Mouse (Mus musculus): Measurements from ENCODE around the gene Acaa1b. TPM values are rescaled to one million over a fixed set of nuclear protein-coding genes. Genes with fewer than 3 reads are reported as not detected.

Gene Acaa1b
- 1.8 and 2.7 TPM in 2 replicates for polyA plus RNA-seq (2012; rRNA removed)
- polyA plus RNA-seq (2014; fragmentation: Nextera tagmentation; extraction: Ambion mirVana) = 1.2 and 1.7 TPM in 2 replicates

GRCm38 (mm10) chr9:119156278-119157201 lies at the start of gene Acaa1b:
Gene Acaa1b (minus strand): TSS chr9:119157093.
- peak within 1 kb of the TSS; percentile 45 for H3K4me3 ChIP-seq (replicated peaks; ENCODE audit: low read length)
- H3K27me3 ChIP-seq (ENCODE audit: control insufficient read depth, insufficient read depth, low read length) = no peaks in the 10 kb centered on the region; the same call in 1 of the 2 replicates
- no peaks in the 10 kb centered on the region for H3K36me3 ChIP-seq (ENCODE audit: control insufficient read depth, insufficient read depth, low read length)
- peak; percentile 81 for DNase-seq (ENCODE audit: low spot score)
- 5% methylated on average over 59 of the region's 65 CpGs for WGBS
- H3K9me3 ChIP-seq (ENCODE audit: control insufficient read depth, low read length) = no peaks in the 10 kb centered on the region
- H3K27ac ChIP-seq (replicated peaks; ENCODE audit: low read depth, low read length) = no peak within 1 kb of the TSS
- peak within 1 kb of the TSS; percentile 38; the same call in 1 of the 2 replicates for H3K9ac ChIP-seq (ENCODE audit: low read depth, low read length, severe bottlenecking)
- no peaks in the 10 kb centered on the region; the same call in 1 of the 2 replicates for H3K4me1 ChIP-seq (ENCODE audit: control insufficient read depth, insufficient read depth, low read length)
- H3K4me2 ChIP-seq (replicated peaks; ENCODE audit: low read depth, low read length, severe bottlenecking) = peak within 1 kb of the TSS; percentile 58
- TF ChIP-seq POLR2A (IDR thresholded peaks at IDR 0.05; ENCODE audit: borderline replicate concordance, extremely low read depth, insufficient read depth, insufficient read length) = no peak
- peak; percentile 87 for ATAC-seq (ENCODE audit: low FRiP score, low read depth)

GRCm38 (mm10) chr9:119206666-119207065 lies 49.8 kb upstream of the Acaa1b start:
- no peak for DNase-seq (ENCODE audit: low spot score)
- WGBS = 71% methylated on average over 2 of the region's 2 CpGs

GRCm38 (mm10) chr9:119205756-119206155 lies 48.9 kb upstream of the Acaa1b start:
- ATAC-seq (ENCODE audit: low FRiP score, low read depth) (no peak), DNase-seq (ENCODE audit: low spot score) (no peak)
- Histone ChIP-seq H3K27ac (replicated peaks; ENCODE audit: low read depth, low read length) (no peak overlapping the region), H3K9ac (ENCODE audit: low read depth, low read length, severe bottlenecking) (no peak overlapping the region), H3K4me3 (replicated peaks; ENCODE audit: low read length) (no peak overlapping the region), H3K27me3 (ENCODE audit: control insufficient read depth, insufficient read depth, low read length) (no peaks in the 10 kb centered on the region), H3K4me1 (ENCODE audit: control insufficient read depth, insufficient read depth, low read length) (no peaks in the 10 kb centered on the region), H3K36me3 (ENCODE audit: control insufficient read depth, insufficient read depth, low read length) (no peaks in the 10 kb centered on the region), H3K4me2 (replicated peaks; ENCODE audit: low read depth, low read length, severe bottlenecking) (no peak overlapping the region), H3K9me3 (ENCODE audit: control insufficient read depth, low read length) (no peaks in the 10 kb centered on the region)
- 83% methylated on average over 5 of the region's 5 CpGs for WGBS
- no peak for TF ChIP-seq POLR2A (IDR thresholded peaks at IDR 0.05; ENCODE audit: borderline replicate concordance, extremely low read depth, insufficient read depth, insufficient read length)

More at GRCm38 (mm10) chr9:119206666-119207065, 49.8 kb upstream of the Acaa1b start:
- no peaks in the 10 kb centered on the region for H3K27me3 ChIP-seq (ENCODE audit: control insufficient read depth, insufficient read depth, low read length)
- no peak overlapping the region for H3K27ac ChIP-seq (replicated peaks; ENCODE audit: low read depth, low read length)
- no peaks in the 10 kb centered on the region for H3K36me3 ChIP-seq (ENCODE audit: control insufficient read depth, insufficient read depth, low read length)
- TF ChIP-seq POLR2A (IDR thresholded peaks at IDR 0.05; ENCODE audit: borderline replicate concordance, extremely low read depth, insufficient read depth, insufficient read length) = no peak
- H3K9ac ChIP-seq (ENCODE audit: low read depth, low read length, severe bottlenecking) = no peak overlapping the region
- H3K9me3 ChIP-seq (ENCODE audit: control insufficient read depth, low read length) = no peaks in the 10 kb centered on the region
- H3K4me2 ChIP-seq (replicated peaks; ENCODE audit: low read depth, low read length, severe bottlenecking) = no peak overlapping the region
- H3K4me3 ChIP-seq (replicated peaks; ENCODE audit: low read length) = no peak overlapping the region
- H3K4me1 ChIP-seq (ENCODE audit: control insufficient read depth, insufficient read depth, low read length) = no peaks in the 10 kb centered on the region
- ATAC-seq (ENCODE audit: low FRiP score, low read depth) = no peak

- ATAC-seq (ENCODE audit: low FRiP score, low read depth) = no peak
- no peak overlapping the region for H3K4me3 ChIP-seq (replicated peaks; ENCODE audit: low read length)
- no peaks in the 10 kb centered on the region for H3K36me3 ChIP-seq (ENCODE audit: control insufficient read depth, insufficient read depth, low read length)
- H3K4me2 ChIP-seq (replicated peaks; ENCODE audit: low read depth, low read length, severe bottlenecking) = no peak overlapping the region
- DNase-seq (ENCODE audit: low spot score) = no peak
- no peak overlapping the region for H3K9ac ChIP-seq (ENCODE audit: low read depth, low read length, severe bottlenecking)
- TF ChIP-seq POLR2A (IDR thresholded peaks at IDR 0.05; ENCODE audit: borderline replicate concordance, extremely low read depth, insufficient read depth, insufficient read length) = no peak
- 98% methylated on average over 9 of the region's 9 CpGs for WGBS
- no peaks in the 10 kb centered on the region for H3K27me3 ChIP-seq (ENCODE audit: control insufficient read depth, insufficient read depth, low read length)
- H3K9me3 ChIP-seq (ENCODE audit: control insufficient read depth, low read length) = no peaks in the 10 kb centered on the region
- no peaks in the 10 kb centered on the region for H3K4me1 ChIP-seq (ENCODE audit: control insufficient read depth, insufficient read depth, low read length)
- H3K27ac ChIP-seq (replicated peaks; ENCODE audit: low read depth, low read length) = no peak overlapping the region
Measured at GRCm38 (mm10) chr9:119203617-119204016, 46.7 kb upstream of the Acaa1b start.

- Histone ChIP-seq H3K36me3 (ENCODE audit: control insufficient read depth, insufficient read depth, low read length) (no peaks in the 10 kb centered on the region), H3K4me1 (ENCODE audit: control insufficient read depth, insufficient read depth, low read length) (no peaks in the 10 kb centered on the region)
- WGBS = 87% methylated on average over 5 of the region's 5 CpGs
Measured at GRCm38 (mm10) chr9:119201653-119202052, 44.8 kb upstream of the Acaa1b start.

More at GRCm38 (mm10) chr9:119201653-119202052, 44.8 kb upstream of the Acaa1b start:
- Histone ChIP-seq H3K27me3 (ENCODE audit: control insufficient read depth, insufficient read depth, low read length) (no peaks in the 10 kb centered on the region), H3K27ac (replicated peaks; ENCODE audit: low read depth, low read length) (no peak overlapping the region), H3K4me3 (replicated peaks; ENCODE audit: low read length) (no peak overlapping the region), H3K4me2 (replicated peaks; ENCODE audit: low read depth, low read length, severe bottlenecking) (no peak overlapping the region), H3K9me3 (ENCODE audit: control insufficient read depth, low read length) (no peaks in the 10 kb centered on the region), H3K9ac (ENCODE audit: low read depth, low read length, severe bottlenecking) (no peak overlapping the region)
- DNase-seq (ENCODE audit: low spot score) (no peak), ATAC-seq (ENCODE audit: low FRiP score, low read depth) (no peak)
- no peak for TF ChIP-seq POLR2A (IDR thresholded peaks at IDR 0.05; ENCODE audit: borderline replicate concordance, extremely low read depth, insufficient read depth, insufficient read length)

Data from limb, embryonic 14.5 days (tissue).